Mouse (Mus musculus) monocyte, adult 5-6 weeks (primary cell): Measurements from ENCODE around the gene Mcrip1. TPM values are rescaled to one million over a fixed set of nuclear protein-coding genes. Genes with fewer than 3 reads are reported as not detected.
"Not testable (repeated sequence)": the region's sequence is repeated elsewhere in the genome, so short reads cannot be mapped to it uniquely, and the experiment has no call there.

Source experiments
- ATAC-seq: fragments of 153-309, 156-312 bp; replicated peaks from 2 replicates; pipeline ENCODE4 v1.8.0; 2017; ENCODE audit warnings: mild to moderate bottlenecking; ENCODE audit not compliant: low TSS enrichment, insufficient number of reproducible peaks, severe bottlenecking, poor library complexity, low FRiP score
- total RNA-seq: library from RNA; stranded (forward); fragments of 200-1000, 200-491, 200-594 nt; gene quantifications from 3 replicates; pipeline ENCODE4 v1.2.3, GENCODE M21; 2017

The Mcrip1 gene
- total RNA-seq, 1 experiment from 2014 or later, result 13.8 TPM

DNA sequence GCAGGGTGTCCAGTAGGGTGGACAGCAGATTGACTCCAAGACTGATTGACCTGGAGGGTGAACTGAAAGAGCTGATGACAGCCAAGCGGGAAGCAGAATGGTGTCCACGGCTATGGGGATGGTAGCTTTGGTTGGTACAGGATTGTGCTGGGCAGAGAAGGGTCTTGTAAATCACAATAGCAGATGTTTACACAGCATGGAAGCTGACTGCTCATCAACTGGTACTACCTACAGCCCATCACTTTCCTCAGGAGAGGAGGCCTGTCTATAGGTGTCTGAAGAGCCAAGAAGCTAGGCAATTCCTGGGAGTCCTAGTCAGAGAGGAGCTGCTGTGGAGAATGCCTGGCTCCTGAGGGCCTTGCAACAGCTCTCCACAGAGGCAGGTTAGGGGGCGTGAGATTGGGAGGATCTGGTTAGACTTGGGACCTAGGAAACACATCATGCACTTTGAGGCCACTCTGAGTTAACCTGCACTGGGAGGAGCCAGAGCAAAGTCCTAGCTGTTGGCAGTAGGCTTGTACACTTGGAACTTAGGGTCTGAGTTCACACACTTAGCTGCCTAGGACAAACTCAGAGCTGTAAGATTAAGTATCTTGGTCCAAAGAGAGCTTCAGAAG, 26.9 kb upstream of the Mcrip1 start:
- ATAC-seq, result no peak

DNA sequence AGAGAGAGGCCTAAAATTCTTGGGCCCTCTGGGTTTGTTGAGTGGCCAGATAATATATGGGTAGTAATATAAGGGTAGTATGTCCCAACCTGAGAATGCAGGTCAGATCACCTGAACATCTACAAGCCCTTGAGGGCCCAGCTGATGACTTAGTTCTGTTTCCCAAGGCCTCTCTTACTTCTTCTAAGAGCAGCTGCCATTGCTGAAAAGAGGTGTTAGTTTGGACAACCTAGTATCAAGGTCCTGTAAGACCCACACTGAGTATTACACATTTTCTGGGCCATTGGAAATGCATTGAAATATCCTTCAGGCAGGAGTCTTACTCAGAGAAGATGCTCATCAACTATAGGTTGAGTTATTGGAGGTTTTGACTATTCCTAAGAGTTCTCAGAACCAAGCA, 26.4 kb upstream of the Mcrip1 start:
- ATAC-seq, result no peak

DNA sequence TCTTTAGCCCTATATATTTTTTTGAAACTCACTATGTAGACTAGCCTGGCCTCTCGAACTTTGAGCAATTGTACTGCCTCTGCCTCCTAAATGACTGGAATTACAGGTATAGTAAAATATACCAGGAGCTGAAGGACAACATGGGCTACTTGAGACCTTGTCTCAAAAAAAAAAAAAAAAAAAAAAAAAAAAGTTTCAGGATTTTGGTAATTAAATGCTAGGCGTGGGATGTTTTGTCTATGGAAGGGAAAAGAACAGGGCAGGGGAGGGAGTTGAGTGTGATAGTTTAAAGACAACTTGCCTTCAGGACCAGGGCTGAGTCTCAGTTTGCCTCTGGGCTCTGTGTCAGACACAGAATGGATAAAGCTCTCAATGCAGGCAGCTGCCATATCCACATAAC, 25.5 kb upstream of the Mcrip1 start:
- no peak for ATAC-seq

DNA sequence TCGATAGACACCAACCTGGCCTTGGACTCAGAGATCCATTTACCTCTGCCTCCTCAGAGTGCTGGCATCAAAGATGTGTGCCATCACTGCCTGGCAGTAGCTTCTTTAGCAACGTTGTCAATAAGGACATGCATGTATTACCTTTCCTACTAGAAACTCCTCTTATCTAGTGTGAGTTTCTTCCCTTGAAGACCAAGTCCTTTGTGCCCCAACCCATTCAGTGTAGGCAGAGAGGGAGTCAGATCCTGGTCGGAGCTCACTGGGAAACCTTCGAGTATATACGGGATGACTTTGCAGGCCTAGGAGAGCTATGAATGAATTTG, 24.7 kb upstream of the Mcrip1 start:
- ATAC-seq, result no peak

DNA sequence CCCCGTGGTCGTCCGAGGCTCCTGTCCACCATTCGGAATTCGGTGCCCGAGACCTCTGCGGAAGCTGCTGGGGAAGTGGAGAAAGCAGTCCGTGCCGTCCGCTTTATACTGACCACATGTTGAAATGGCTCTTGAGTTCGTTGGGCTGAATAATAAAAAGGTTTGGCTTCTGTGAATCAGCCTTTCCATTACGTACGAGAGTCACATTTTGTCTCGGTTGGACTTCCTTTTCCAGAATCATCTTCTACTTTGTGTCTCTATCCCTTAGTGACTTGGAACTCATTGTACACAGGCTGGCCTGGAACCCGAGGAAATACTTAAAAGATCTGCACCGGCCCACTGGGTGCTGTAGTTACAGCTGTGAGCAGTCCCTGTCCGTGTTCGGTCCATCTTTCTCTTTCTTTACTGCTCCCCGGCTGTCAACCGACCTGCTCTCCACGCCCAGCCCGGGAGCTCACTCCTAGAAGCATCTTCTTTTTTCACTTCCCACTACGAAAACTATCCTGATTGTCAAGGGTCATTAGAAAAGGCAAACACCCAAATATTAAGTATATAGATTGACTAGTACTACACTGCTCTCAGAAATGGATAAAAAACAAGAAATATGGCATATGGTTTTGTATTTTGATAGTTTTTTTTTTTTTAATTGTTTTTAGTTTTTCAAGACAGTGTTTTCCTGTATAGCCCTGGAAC, 24.2 kb upstream of the Mcrip1 start:
- ATAC-seq, result no peak; the same call in 1 of the 2 replicates

DNA sequence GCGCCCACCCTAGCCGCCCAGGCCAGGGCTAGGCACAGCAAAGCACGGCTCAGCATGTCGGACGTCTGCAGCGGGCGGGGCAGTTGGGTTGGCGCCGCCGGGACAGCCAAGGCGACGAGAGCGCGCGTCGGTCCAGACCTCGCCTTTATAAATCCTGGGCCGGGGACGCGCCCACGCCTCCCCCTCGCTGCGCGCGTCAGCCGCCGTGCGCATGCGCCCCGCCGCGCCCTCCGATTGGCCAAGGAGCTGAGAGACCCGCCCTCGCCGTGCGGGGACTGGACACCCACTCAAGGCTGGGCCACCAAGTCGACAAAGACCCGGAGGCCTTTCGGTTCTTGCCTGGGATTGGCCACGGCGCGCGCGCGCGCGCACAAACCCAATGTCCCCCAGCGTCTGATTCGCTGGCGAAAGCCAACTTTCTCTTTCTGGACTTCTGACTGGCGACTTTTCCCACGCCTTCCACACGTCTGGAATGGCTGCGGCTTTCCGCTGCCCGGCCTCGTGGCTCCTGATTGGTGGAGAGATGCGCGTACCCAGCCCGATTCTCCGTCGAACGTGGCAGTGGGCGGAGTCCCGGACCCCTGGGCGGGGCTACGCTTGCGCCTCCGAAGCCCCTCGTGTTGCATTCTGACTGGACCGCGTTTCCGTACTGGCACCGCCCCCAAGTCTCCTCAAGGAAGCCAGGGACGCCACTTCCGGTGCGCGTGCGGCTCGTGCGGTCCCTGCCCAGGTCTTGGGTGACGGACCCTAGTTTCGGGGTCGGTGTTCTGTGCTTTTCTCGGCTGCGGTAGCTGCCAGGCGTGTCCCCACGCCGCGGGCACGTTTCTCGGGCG, 23.4 kb upstream of the Mcrip1 start, which contains the start of gene P4hb:
Gene P4hb, minus strand, starts transcription at position 502 of the 833 bp plus-strand sequence.
- ATAC-seq, result peak; percentile 80

DNA sequence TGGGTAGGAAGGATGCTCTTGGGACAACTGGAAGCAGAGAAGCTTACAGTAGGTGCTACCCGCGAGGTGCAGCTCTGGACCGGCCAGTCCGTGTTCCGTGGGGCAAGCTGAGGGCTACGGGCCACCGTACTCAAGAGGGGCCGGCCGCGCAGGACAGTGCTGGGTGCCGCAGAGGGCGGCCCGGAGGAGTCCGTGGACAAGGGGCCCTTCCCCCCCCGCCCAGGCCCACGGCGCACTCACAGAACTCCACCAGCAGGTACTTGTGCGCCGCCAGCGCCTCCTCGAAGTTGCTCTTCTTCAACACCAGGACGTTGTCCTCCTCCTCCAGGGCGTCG, 22.9 kb upstream of the Mcrip1 start:
- no peak for ATAC-seq

DNA sequence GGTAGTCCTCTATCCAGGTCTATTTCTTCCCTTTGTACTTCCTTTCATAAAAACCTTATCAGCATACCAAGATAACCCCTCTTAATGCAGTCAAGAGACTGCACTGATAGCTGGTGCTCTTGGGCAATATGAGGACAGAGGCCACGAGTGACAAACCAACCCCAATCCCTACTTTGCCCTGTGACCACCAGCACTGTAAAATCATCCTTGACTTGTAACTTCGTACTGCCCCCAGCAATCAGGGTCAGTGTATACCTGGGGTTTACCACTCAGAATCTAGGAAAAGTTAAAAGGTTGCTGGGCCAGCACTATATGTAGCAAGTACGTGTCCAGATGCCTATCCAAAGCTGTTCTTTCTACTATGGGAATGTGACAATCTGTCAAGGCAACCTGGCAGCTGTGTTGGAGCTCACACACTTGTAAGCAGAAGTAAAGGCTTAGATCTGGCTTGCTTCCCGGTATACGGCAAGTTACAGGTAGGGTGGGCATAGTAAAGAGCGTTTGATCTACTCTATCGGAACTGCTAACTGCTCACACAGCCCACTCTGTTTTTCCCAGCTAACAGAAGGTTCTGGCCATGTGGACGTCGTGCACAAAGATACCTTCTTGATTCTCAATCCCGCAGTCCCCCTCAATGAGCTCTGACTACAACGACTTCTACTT, 22.4 kb upstream of the Mcrip1 start:
- no peak for ATAC-seq

DNA sequence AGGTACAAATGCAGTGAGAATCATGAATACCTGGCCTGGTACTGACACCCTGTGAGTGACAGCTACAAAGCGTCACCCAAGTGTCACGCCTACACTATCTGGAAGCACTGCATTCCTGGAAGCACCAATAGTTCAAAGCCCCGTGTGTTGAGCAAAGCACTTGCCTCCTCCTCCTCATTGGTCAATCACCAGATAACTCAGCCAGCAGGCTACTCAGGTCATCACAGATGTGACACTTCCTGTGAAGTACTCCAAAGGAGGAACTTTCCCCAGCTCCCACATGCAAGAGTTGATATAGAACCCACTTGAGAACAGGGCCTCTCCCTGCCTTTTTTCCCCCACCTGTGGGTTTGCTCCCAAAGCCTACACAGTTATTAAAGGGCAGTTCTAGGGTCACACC, 21.6 kb upstream of the Mcrip1 start:
- no peak for ATAC-seq

DNA sequence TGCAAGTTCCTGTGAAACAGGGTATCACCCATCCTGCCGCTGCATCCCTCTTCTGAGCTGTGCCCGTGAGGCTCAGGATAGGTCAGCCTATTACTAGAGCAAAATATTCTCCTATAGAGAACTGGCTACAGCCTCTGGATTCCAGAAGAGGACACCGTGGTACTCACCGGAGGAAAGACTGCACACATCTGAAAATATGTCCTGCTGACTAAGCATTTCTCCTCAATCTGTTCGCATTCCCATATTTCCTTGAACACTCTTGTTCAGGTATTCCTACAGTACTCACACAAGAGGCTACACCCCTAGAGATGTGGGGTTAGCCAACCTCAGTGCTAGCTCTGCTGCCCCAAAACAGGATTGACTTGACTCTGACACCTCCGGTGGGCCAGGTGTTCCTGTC, 18.8 kb upstream of the Mcrip1 start:
- ATAC-seq, result no peak

DNA sequence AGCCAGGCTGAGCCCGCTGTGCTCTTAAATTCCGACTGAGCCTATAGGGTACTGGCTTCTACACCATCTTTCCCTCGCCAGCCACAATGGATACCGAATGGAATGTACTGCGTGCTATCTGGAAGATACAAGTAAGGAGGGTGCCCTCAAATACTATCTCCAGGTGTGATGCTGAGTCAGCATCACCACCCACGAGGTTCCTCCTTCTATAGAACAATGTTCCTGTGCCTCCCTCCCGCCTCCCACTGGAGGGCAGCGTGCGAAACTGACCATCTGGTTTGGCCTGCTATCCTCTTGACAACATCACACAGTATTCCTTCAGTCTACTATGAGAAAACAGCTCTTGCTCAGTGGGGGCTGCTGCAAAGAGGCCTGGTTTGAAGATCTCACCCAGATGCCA, 15.6 kb upstream of the Mcrip1 start:
- ATAC-seq, result no peak

DNA sequence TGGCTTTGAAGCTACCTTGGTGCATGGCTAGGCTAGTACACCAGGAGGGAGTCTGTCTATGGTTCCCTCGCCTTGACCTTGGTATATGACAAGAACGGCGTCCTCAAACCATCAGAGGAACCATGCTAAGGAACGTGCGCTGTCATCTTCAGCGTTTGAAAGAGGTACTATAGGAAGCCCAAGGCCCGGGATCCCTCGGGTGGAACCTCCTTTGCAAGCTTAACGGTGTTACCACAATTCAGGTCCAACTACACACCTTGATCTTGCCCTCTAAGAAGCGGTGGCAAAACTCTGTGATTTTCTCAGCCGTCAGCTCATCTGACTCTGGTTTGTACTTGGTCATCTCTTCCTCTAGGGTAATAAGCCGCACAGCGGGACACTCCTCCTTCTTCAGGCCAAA, 13.4 kb upstream of the Mcrip1 start:
- ATAC-seq, result no peak

DNA sequence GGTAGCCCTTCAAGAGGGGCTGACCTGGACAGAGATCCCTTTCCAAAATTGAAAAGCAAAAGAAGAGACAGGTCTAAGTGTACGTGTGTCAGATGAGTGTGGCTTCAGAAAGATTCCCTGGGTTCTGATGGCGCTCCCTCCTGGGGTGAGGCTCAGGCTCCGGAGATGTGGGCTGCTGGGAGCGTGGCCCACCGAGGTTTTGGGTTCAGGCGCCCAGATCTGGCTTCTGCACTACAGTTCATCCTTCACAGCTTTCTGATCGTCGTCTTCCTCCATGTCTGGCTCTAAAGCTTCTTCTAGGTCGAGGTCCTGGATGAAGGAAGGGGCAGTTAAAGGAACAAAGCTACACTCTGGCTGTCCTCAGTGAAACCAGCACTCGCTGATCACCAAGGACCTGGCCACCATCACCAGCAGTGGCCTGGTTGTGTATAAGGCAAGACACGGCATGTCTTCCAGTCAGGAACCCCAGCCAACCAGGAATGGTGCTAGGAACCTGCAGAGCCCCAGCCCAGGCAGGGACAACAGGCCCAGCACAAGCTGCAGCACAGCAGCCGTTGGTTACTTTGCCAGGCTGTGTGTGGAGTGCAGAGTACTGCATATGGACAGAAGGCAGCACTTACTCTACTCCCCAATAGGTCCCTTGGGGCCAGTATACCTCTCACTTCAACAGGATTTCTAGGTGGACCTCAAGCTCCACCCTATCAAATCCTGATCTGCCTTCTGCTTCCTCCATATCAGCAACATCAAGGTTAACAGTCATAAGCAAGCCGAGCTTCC, 11.6 kb upstream of the Mcrip1 start:
- no peak for ATAC-seq

DNA sequence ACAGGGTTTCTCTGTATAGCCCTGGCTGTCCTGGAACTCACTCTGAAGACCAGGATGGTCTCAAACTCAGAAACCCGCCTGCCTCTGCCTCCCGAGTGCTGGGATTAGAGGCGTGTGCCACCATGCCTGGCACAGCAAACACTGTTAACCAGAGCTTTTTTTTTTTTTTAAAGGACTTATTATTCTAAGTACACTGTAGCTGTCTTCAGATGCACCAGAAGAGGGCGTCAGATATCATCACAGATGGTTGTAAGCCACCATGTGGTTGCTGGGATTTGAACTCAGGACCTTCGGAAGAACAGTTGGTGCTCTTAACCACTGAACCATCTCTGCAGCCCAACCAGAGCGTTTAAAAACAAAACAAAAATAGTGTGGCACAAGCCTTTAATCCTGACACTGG, 9.3 kb upstream of the Mcrip1 start:
- ATAC-seq, result not testable (repeated sequence)

DNA sequence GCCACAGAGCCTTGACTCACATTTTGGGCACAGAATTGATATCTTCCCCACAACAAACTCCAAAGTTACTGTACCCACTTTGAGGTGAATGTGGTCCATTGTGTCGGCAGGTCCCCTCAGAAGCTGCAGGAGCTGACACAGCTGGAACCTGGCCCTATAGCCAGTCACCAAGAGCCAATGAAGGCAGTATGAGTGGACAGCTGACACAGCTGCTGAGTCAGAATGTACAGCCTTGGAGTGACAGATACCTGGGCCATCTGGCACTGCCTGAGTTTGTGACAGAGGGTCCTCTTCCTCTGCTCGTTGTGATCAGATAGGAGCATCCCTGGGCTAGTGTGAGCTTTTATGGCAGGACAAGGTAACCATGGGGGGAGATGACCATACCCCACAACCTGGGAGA, 5.7 kb upstream of the Mcrip1 start:
- ATAC-seq, result no peak

DNA sequence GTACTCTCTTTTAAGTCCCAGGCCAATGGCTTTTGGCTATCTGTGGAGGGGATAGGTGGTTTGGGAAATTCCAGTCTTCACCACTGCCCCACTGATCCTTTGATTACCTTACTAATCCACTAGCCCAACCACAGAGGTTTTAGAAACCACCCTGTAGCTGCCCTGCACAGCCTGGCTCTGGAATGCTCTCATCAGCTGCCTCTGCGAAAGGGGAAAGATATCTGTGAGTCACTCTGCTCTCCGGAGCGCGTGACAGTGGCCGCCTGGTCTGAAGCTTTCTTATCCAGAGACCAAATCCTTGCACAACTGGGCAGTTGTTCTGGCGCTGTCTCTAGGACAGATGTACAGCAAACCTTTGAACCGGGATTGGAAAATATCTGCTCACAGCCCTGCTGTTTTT, 5.3 kb upstream of the Mcrip1 start:
- ATAC-seq, result no peak

DNA sequence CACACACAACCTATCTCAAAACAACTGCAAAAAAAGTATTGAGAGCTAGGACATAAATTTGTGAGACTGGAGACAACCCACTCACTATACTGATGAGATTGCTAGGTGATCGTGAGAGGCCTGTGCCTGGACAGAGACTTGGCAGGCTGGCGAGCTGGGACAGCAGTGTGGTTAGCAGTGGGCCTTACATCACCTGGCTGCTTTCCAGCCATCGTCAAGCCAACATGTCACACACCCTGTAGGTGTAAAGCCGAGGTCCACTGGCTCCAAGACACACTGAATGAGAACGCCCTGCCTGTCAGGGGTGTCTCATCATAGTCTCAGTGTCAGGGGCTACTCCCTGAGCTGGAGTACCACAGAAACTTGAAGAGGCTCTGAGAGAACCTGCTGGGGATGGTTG, 3.2 kb upstream of the Mcrip1 start:
- no peak for ATAC-seq

DNA sequence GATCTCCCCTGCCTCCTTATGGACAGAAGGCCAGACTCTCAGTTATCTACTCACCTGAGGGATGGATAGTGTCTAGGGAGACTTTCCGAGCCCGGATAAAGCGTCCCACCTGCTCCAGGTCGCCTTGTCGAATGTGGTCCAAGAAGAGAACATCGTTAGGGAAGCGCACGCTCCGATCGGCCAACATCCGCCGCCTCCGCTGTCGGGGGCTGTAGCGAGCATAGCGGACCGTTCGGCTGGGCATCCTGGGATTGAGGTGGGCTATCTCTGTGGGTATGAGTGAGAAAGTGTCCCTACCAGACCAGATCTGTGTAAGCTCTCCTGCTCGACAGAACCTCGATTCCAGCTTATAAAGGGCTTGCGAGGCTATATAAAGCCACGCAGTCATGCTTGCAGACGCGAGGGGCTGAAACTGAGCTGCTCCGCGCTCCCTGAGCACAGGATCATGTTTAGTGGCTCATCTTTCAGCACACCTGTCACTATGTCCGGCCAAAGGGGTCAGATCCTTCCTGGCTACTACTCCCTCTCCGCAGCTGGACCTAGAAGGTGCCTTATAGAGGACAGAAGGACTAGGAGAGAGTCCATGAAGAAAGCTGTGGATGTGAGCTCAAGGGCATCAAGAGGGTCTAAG, 1.4 kb upstream of the Mcrip1 start, which contains the start of gene Ppp1r27:
Gene Ppp1r27, minus strand, starts transcription at position 323 of the 631 bp plus-strand sequence.
- ATAC-seq, result no peak
